In the genomic region with DNA sequence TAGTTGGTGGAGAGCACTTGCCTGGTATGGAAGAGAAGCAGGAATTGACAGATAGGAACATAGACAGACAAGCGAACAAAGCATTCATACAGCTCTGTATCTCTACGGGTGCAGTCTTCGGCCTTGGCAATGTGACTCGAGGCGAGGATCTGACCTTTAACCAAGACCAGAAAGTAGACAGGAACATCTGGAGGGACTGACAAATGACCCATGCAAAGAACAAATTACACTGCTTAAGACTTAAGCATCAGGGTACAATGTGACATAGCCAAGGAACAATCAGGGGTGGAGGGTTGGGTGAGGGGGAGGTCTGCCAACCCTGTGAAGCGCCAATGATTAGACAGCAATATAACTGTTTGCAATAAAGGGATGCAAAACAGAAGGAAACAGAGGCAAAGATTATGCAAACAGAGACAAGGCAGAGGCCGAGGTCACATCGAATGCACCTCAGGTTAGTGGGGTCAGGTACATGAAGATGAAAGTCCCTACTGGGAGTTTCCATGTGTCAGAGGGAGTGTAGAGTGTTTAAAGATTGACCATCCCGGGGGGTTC, we compare ENCODE assay signal across 15 mouse cellular contexts.
"Had no signal": no experiment of that assay in that cellular context is flagged by ENCODE, and none has a peak within 500 bp of the region (broad histone marks: within the 10 kb centered on the region; RNA-seq: fewer than 3 reads in every experiment).

No protein-coding gene starts in this region.

- DNase-seq: layer of hippocampus, adult 9-11 months; layer of hippocampus, postnatal 36 days; liver, embryonic 13.5 days; lung, adult 2 months; lung, postnatal 36 days; right cerebral cortex, adult 18-20 months; right cerebral cortex, postnatal 25 days; thymus, postnatal 14 days had no signal

- H3K27me3 ChIP-seq: limb, embryonic 12.5 days; liver, embryonic 13.5 days had no signal

- H3K4me3 ChIP-seq: limb, embryonic 12.5 days; liver, embryonic 13.5 days; midbrain, embryonic 13.5 days; myocyte; neural tube, embryonic 15.5 days had no signal

- H3K9ac ChIP-seq: limb, embryonic 12.5 days; liver, embryonic 13.5 days; midbrain, embryonic 13.5 days; neural tube, embryonic 15.5 days had no signal

- H3K36me3 ChIP-seq: limb, embryonic 12.5 days; liver, embryonic 13.5 days; midbrain, embryonic 13.5 days; neural tube, embryonic 15.5 days had no signal

- H3K4me1 ChIP-seq: liver, embryonic 13.5 days; midbrain, embryonic 13.5 days; neural tube, embryonic 15.5 days had no signal

- ATAC-seq: lung, postnatal 0 days; midbrain, embryonic 13.5 days had no signal

- H3K9me3 ChIP-seq: limb, embryonic 12.5 days; liver, embryonic 13.5 days; neural tube, embryonic 15.5 days had no signal

- H3K27ac ChIP-seq: hindbrain, postnatal 0 days; limb, embryonic 12.5 days; liver, embryonic 13.5 days; midbrain, embryonic 13.5 days; neural tube, embryonic 15.5 days; stomach, postnatal 0 days had no signal

- H3K4me2 ChIP-seq: limb, embryonic 12.5 days; liver, embryonic 13.5 days; midbrain, embryonic 13.5 days; neural tube, embryonic 15.5 days had no signal
